Mouse (Mus musculus) cerebellum, postnatal 36 days (tissue): Measurements from ENCODE around the gene Hist1h2af.

Experiments used
- DNase-seq, 2 experiments: peaks; one replicate each; pipeline ENCODE4 v3.0.0; 2021 to 2022; ENCODE audit warnings: mixed read lengths in 2 of 2

The Hist1h2af gene

GRCm38 (mm10) chr13:23515826-23516620, 17.7 kb upstream of the Hist1h2af start:
- DNase-seq: no peak

- DNase-seq: peak; percentile 76 to 87
Observed at GRCm38 (mm10) chr13:23516822-23517602, 16.7 kb upstream of the Hist1h2af start.

- DNase-seq: peak; percentile 84 to 96
Observed at GRCm38 (mm10) chr13:23517603-23518294, 16.0 kb upstream of the Hist1h2af start.

GRCm38 (mm10) chr13:23518295-23518603, 15.5 kb upstream of the Hist1h2af start:
- DNase-seq: no peak

GRCm38 (mm10) chr13:23518885-23519284, 14.8 kb upstream of the Hist1h2af start:
- DNase-seq: peak; percentile 69 to 89

GRCm38 (mm10) chr13:23519416-23519815, 14.3 kb upstream of the Hist1h2af start:
- peak; percentile 69 to 86 for DNase-seq

GRCm38 (mm10) chr13:23521703-23522102, 12.0 kb upstream of the Hist1h2af start:
- DNase-seq: peak; percentile 78 to 83

GRCm38 (mm10) chr13:23523976-23524375, 9.7 kb upstream of the Hist1h2af start:
- DNase-seq: no peak

GRCm38 (mm10) chr13:23524654-23525053, 9.1 kb upstream of the Hist1h2af start:
- peak; percentile 72 to 73 for DNase-seq

- DNase-seq: no peak
Observed at GRCm38 (mm10) chr13:23525901-23526300, 7.8 kb upstream of the Hist1h2af start.

- peak; percentile 83 to 92 for DNase-seq
Observed at GRCm38 (mm10) chr13:23526312-23526711, 7.4 kb upstream of the Hist1h2af start.

- no peak for DNase-seq
Observed at GRCm38 (mm10) chr13:23529005-23529404, 4.7 kb upstream of the Hist1h2af start.

- DNase-seq: no peak
Observed at GRCm38 (mm10) chr13:23529480-23530165, 4.1 kb upstream of the Hist1h2af start.

GRCm38 (mm10) chr13:23530181-23530900, 3.4 kb upstream of the Hist1h2af start:
- peak; percentile 40 to 69 for DNase-seq

- DNase-seq: peak; percentile 95 to 97
Observed at GRCm38 (mm10) chr13:23530901-23531875, 2.5 kb upstream of the Hist1h2af start, which contains the start of gene Hist1h4h. TSS of gene Hist1h4h (plus strand) at chr13:23531050.

- DNase-seq: no peak
Observed at GRCm38 (mm10) chr13:23532262-23533075, 1.2 kb upstream of the Hist1h2af start.

GRCm38 (mm10) chr13:23534368-23535131, 844 bp downstream of the Hist1h2af start:
- DNase-seq: no peak

GRCm38 (mm10) chr13:23535137-23536075, 1.7 kb downstream of the Hist1h2af start, which contains the start of gene Hist1h3g:
TSS of gene Hist1h3g (plus strand) at chr13:23535422.
- peak; percentile 79 to 88 for DNase-seq
